Mouse (Mus musculus) thymus, adult 2 months (tissue): ENCODE data around the gene Abcg5. TPM values are rescaled to one million over a fixed set of nuclear protein-coding genes. Genes with fewer than 3 reads are reported as not detected.

Source experiments
- DNase-seq: peaks from one replicate; pipeline ENCODE4 v3.0.0; 2021
- H3K27ac ChIP-seq: fragments of 200-500 bp; 2 replicates; pipeline ENCODE4 v1.5.1; 2012; ENCODE audit warnings: low read length, control low read depth; ENCODE audit not compliant: control insufficient read depth, insufficient read depth
- H3K27me3 ChIP-seq: fragments of 200-500 bp; 2 replicates; pipeline ENCODE4 v1.6.1; 2012; ENCODE audit warnings: mild to moderate bottlenecking, low read length, moderate library complexity, mixed read lengths; ENCODE audit not compliant: control insufficient read depth, insufficient read depth
- H3K36me3 ChIP-seq: fragments of 200-500 bp; 2 replicates; pipeline ENCODE4 v1.6.1; 2012; ENCODE audit warnings: mild to moderate bottlenecking, low read length, moderate library complexity; ENCODE audit not compliant: control insufficient read depth, insufficient read depth
- H3K4me1 ChIP-seq: fragments of 200-500 bp; replicated peaks from 2 replicates; pipeline ENCODE4 v1.6.1; 2012; ENCODE audit warnings: low read length; ENCODE audit not compliant: control insufficient read depth, insufficient read depth
- H3K4me3 ChIP-seq: fragments of 200-500 bp; 2 replicates; pipeline ENCODE4 v1.5.1; 2012; ENCODE audit warnings: mild to moderate bottlenecking, low read length, control low read depth, moderate library complexity; ENCODE audit not compliant: control insufficient read depth, insufficient read depth
- CTCF ChIP-seq: fragments of 200-500 bp; IDR thresholded peaks from 2 replicates; pipeline ENCODE4 v1.5.1; 2012; ENCODE audit warnings: mild to moderate bottlenecking, control low read depth, low read length, moderate library complexity, borderline replicate concordance; ENCODE audit not compliant: control insufficient read depth, poor library complexity, insufficient read depth; ENCODE audit errors: extremely low read depth
- POLR2A ChIP-seq: fragments of 200-500 bp; IDR thresholded peaks from 2 replicates; pipeline ENCODE4 v1.6.1; 2012; ENCODE audit warnings: mild to moderate bottlenecking, low read length, control low read depth, moderate library complexity; ENCODE audit not compliant: control insufficient read depth, poor library complexity, insufficient read depth; ENCODE audit errors: extremely low read depth
- WGBS: fragments of 180-500 bp; shearing (Covaris S2); methylation state at CpG from one replicate; pipeline ENCODE4 v1.1.7; 2018; 5-methylcytosine and 5-hydroxymethylcytosine counted together
- polyA plus RNA-seq: library from polyadenylated mRNA; depleted of rRNA; stranded (reverse); fragments of >200 nt; gene quantifications from 2 replicates; pipeline ENCODE4 v1.2.3, GENCODE M21; 2012

Gene Abcg5
- polyA plus RNA-seq, 1 experiment: 1.1 TPM

DNA sequence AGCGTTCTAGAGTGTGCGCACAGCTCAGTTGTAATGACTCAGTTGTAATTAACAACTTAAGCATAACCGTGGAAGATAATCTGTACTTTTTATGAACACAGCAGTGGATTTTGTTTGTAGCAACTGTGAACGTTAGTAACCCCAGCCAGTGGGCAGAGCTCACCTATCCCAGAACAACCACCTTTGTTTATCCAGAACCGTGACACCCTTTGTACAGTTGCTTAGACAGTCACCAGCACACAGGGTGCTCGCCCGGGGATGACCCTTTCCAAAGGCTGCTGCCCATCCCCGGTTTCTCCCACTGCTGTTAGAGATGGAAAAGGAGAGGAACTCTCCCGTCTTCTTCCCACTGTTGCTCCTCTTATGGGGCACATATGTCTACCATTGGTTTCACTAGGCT is 29.3 kb downstream of the Abcg5 start:
- WGBS: 97% methylated on average over 9 of the region's 9 CpGs
- peaks cover 7% of the 10 kb centered on the region for H3K4me1 ChIP-seq
- H3K36me3 ChIP-seq: no peaks in the 10 kb centered on the region
- no peak overlapping the region for H3K4me3 ChIP-seq
- H3K27ac ChIP-seq: no peak overlapping the region
- no peak for DNase-seq
- H3K27me3 ChIP-seq: no peaks in the 10 kb centered on the region
- TF ChIP-seq CTCF: no peak

DNA sequence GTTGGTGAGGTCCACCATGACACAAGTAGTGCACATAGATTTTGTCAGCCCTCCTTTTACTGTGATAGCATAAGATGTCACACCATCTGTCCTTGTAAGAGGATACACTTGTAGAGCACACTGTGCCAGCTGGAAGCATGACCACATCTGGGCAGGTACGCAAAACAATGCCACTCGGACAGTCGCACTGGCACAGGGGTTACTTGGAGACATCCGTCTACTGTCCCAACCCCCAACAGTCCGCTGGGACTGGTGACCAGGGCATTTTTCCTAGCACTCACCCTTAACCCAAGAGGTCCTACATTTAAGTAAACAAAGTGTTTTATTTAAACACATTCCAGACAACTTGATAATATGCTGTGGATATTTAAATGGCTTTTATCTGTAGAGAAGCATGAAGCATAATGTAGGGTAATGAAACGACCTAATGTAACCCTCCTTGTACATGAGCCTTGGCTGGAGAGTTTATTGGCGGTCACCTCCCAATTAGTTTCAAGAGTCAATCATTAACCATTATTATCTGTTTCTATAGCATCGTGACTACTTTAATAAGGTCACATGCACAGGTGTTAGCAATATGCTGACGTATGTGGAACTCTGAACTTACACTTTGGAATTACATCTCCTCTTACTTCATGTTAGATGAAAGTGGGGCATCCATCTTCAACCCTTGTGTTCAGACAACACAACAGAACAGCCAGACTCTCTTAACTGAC is 32.4 kb downstream of the Abcg5 start:
- WGBS: 95% methylated on average over 9 of the region's 9 CpGs
- no peak overlapping the region for H3K27ac ChIP-seq

DNA sequence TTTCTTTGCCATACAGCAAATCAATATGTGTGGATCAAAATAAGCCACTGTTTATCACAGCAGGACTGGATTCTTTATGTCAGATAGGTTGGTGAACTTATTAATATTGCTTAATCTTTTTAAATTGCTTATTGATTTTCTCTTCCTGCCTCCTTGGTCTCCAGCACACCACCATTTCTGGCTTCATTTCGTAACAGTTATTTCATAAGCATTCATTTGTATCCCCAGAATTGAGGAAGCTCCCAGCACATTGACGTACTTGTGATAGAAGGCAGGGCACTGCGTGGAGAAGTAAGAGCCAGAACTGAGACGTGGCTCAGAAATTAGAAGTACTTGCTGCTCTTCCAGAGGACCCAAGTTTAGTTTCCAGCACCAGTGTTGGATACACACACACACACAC is 35.2 kb downstream of the Abcg5 start:
- Histone ChIP-seq H3K4me3 (no peak overlapping the region), H3K27me3 (no peaks in the 10 kb centered on the region), H3K27ac (no peak overlapping the region), H3K36me3 (no peaks in the 10 kb centered on the region), H3K4me1 (no peaks in the 10 kb centered on the region)
- DNase-seq: no peak
- WGBS: 76% methylated on average over 4 of the region's 4 CpGs
- TF ChIP-seq POLR2A: no peak
- no peak for TF ChIP-seq CTCF

More for the DNA sequence above, 32.4 kb downstream of the Abcg5 start:
- no peaks in the 10 kb centered on the region for H3K27me3 ChIP-seq
- no peaks in the 10 kb centered on the region for H3K36me3 ChIP-seq
- TF ChIP-seq CTCF: no peak
- TF ChIP-seq POLR2A: no peak
- no peaks in the 10 kb centered on the region for H3K4me1 ChIP-seq
- no peak for DNase-seq
- H3K4me3 ChIP-seq: no peak overlapping the region

DNA sequence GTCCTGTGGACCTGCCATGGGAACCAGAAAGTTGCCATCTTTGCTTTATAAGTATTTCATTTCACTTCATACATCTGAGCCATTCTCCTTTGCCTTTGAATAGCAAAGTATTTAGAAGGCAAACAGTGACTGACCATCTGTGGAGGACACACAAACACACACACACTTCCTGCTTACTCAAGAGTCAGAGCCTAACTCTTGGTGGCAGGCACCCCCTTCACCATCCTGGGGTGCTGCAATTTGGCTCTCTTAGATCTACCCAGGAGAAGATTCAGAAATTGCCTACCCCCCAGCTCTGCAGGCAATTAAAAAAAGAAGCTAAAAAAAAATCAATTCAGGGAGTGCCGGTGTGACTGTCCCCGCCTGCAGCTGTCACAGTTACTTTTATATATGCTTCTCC is 36.3 kb downstream of the Abcg5 start:
- 95% methylated on average over 2 of the region's 2 CpGs for WGBS
- Histone ChIP-seq H3K36me3 (no peaks in the 10 kb centered on the region), H3K27me3 (no peaks in the 10 kb centered on the region), H3K27ac (no peak overlapping the region), H3K4me3 (no peak overlapping the region), H3K4me1 (no peaks in the 10 kb centered on the region)
- DNase-seq: no peak
- no peak for TF ChIP-seq POLR2A
- no peak for TF ChIP-seq CTCF

DNA sequence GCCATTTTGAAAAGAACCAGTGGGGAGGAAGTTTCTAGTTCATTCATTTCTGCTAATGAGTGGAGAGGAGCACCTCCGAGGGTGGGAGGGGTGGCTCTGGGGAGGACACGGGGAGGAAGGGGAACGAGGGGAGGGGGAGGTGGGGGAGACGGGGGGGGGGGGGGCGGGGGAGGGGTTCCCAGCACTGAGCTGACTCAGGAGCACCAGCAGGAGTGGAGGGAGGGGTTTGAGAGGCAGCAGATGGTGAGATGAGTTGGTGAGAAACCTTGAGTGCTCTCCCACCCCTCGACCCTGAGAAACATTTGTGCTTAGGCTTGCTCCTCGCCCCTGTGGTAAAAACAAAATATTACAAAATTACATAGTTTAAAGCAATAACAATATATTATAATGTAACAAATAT is 36.9 kb downstream of the Abcg5 start:
- Histone ChIP-seq H3K4me3 (no peak overlapping the region), H3K4me1 (no peaks in the 10 kb centered on the region), H3K36me3 (no peaks in the 10 kb centered on the region), H3K27ac (no peak overlapping the region), H3K27me3 (no peaks in the 10 kb centered on the region)
- DNase-seq: no peak
- 46% methylated on average over 5 of the region's 7 CpGs for WGBS
- TF ChIP-seq CTCF (no peak), POLR2A (no peak)

DNA sequence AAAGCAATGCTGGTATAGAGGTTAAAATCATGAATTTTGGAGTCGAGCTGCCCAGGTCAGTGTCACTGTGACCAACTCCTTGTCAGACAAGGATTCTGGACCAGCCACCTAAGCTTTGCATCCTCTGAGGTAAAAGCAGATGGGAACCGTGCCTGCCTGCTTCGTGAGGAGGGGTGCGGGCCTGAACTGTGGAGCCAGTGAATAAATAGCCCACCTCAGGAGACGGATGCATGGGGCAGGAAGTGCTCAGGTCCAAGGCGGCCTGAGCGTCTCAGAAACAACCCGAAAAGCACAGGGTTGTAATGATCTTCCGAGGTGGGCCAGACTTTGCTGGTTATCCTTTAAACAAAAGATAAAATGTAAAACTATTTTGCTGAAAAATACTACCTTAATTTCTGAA is 37.7 kb downstream of the Abcg5 start:
- TF ChIP-seq POLR2A (no peak), CTCF (no peak)
- 91% methylated on average over 9 of the region's 9 CpGs for WGBS
- no peak overlapping the region for H3K4me3 ChIP-seq
- no peak for DNase-seq
- H3K36me3 ChIP-seq: no peaks in the 10 kb centered on the region
- no peaks in the 10 kb centered on the region for H3K27me3 ChIP-seq
- H3K27ac ChIP-seq: no peak overlapping the region
- no peaks in the 10 kb centered on the region for H3K4me1 ChIP-seq
